Mouse (Mus musculus) forebrain, embryonic 11.5 days (tissue): ENCODE measurements around the gene Oxsm. TPM values are rescaled to one million over a fixed set of nuclear protein-coding genes. Genes with fewer than 3 reads are reported as not detected.

Experiments
- ATAC-seq: fragments of 200-750 bp; cut with Nextera tagmentation; replicated peaks from 2 replicates; pipeline ENCODE4 v1.8.0; 2017; ENCODE audit warnings: moderate TSS enrichment; ENCODE audit not compliant: low FRiP score
- DNase-seq: peaks from one replicate; pipeline ENCODE4 v3.0.0-alpha.2; 2017; ENCODE audit warnings: low spot score
- H3K27ac ChIP-seq: fragments of 300-500 bp; sonication (generic); 2 replicates; pipeline ENCODE4 v1.5.1; 2014; ENCODE audit warnings: low read depth, low read length
- H3K27me3 ChIP-seq: fragments of 300-500 bp; sonication (generic); 2 replicates; pipeline ENCODE4 v1.6.1; 2014; ENCODE audit warnings: mild to moderate bottlenecking, low read length, mixed read lengths; ENCODE audit not compliant: control insufficient read depth, insufficient read depth
- H3K36me3 ChIP-seq: fragments of 300-500 bp; sonication (generic); 2 replicates; pipeline ENCODE4 v1.6.1; 2014; ENCODE audit warnings: mild to moderate bottlenecking, low read length, moderate library complexity, mixed read lengths; ENCODE audit not compliant: control insufficient read depth, insufficient read depth
- H3K4me1 ChIP-seq: fragments of 300-500 bp; sonication (generic); replicated peaks from 2 replicates; pipeline ENCODE4 v1.6.1; 2014; ENCODE audit warnings: low read length, mixed read lengths; ENCODE audit not compliant: control insufficient read depth, insufficient read depth
- H3K4me2 ChIP-seq: fragments of 300-500 bp; sonication (generic); 2 replicates; pipeline ENCODE4 v1.6.1; 2014; ENCODE audit warnings: low read depth, mild to moderate bottlenecking, low read length, moderate library complexity, mixed read lengths; ENCODE audit not compliant: severe bottlenecking
- H3K4me3 ChIP-seq: fragments of 300-500 bp; sonication (generic); 2 replicates; pipeline ENCODE4 v1.5.1; 2014; ENCODE audit warnings: low read depth, low read length
- H3K9ac ChIP-seq: fragments of 300-500 bp; sonication (generic); 2 replicates; pipeline ENCODE4 v1.6.1; 2014; ENCODE audit warnings: low read length
- H3K9me3 ChIP-seq: fragments of 300-500 bp; sonication (generic); 2 replicates; pipeline ENCODE4 v1.6.1; 2016; ENCODE audit warnings: low read length, mixed read lengths; ENCODE audit not compliant: control insufficient read depth
- WGBS: fragments of 180-500 bp; shearing (Covaris S2); extraction: QIAGEN DNeasy Blood & Tissue Kit; methylation state at CpG from one replicate; pipeline ENCODE4 v1.1.7; 2014; 5-methylcytosine and 5-hydroxymethylcytosine counted together
- polyA plus RNA-seq: library from polyadenylated mRNA; unstranded; fragments of >200 nt; fragmentation: Nextera tagmentation; extraction: Ambion mirVana; gene quantifications from 2 replicates; pipeline ENCODE4 v1.2.1, GENCODE M21; 2014

The Oxsm gene
- polyA plus RNA-seq, 1 experiment from 2014 or later: 1.1 TPM

DNA sequence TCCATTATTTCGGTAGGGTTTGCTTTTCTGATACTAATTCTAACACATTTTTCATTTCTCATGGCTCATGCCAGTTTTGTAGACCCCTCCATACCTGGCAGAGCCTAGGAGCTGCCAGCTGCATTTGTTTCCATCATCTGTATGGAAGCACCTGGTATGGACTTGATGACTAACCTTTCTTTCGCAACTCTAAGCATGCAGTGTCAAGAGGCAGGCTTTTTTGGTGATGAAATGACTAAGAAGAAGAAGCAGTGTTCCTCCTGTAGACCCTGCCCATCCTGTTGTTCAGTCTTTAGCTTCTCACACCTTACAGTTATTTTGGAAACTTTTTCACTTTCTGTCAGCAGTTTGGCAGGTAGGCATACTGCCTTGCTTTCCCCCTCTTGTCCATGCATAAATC is 20.2 kb upstream of the Oxsm start:
- H3K27ac ChIP-seq: no peak overlapping the region
- 92% methylated on average over 2 of the region's 2 CpGs for WGBS
- H3K9me3 ChIP-seq: no peaks in the 10 kb centered on the region
- no peak overlapping the region for H3K4me2 ChIP-seq
- H3K9ac ChIP-seq: no peak overlapping the region
- H3K4me1 ChIP-seq: no peaks in the 10 kb centered on the region
- H3K36me3 ChIP-seq: no peaks in the 10 kb centered on the region
- H3K27me3 ChIP-seq: no peaks in the 10 kb centered on the region
- no peak overlapping the region for H3K4me3 ChIP-seq
- ATAC-seq: no peak
- DNase-seq: no peak

DNA sequence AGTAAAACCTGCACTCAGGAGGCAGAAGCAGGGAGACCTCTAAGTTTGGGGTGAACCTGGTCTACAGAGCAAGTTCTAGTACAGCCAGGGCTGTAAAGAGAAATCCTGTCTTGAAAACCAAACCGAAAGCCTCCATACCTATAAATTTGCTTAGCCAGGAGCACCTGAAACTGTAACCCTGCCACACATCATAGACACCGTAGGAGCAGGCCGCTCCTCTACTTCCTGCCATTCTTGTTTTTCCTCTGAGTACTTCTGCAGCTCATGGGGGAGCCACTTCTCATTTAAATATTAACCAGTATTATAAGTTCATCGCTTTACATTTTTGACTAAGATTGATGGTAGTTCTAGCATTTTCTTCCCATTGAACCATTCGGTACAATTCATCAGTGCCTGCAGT is 17.4 kb upstream of the Oxsm start:
- no peak for ATAC-seq
- no peak overlapping the region for H3K4me2 ChIP-seq

DNA sequence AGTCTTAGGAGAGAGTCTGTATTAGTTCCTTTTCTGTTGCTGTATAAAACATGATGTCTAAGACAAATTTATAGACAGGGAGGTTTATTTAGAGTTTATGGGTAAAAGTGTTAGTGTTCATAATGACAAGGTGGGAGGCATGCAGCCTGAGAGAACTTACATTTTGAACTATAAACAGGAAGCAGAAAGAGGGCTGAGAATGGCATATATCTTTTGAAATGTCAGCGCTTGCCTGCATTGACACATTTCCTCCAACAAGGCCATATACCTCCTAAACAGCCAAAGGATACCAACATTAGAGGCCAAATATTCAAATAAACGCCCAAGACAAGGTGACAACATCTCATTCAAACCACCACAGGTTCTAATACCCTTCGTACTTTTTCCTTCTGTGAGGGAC is 12.3 kb upstream of the Oxsm start:
- DNase-seq (no peak), ATAC-seq (no peak)
- H3K4me3 ChIP-seq: no peak overlapping the region

More for the DNA sequence above, 17.4 kb upstream of the Oxsm start:
- no peaks in the 10 kb centered on the region for H3K36me3 ChIP-seq
- H3K4me1 ChIP-seq: no peaks in the 10 kb centered on the region
- no peak for DNase-seq
- H3K27ac ChIP-seq: no peak overlapping the region
- 91% methylated on average over 5 of the region's 5 CpGs for WGBS
- no peak overlapping the region for H3K4me3 ChIP-seq
- H3K27me3 ChIP-seq: no peaks in the 10 kb centered on the region
- H3K9me3 ChIP-seq: no peaks in the 10 kb centered on the region
- H3K9ac ChIP-seq: no peak overlapping the region

DNA sequence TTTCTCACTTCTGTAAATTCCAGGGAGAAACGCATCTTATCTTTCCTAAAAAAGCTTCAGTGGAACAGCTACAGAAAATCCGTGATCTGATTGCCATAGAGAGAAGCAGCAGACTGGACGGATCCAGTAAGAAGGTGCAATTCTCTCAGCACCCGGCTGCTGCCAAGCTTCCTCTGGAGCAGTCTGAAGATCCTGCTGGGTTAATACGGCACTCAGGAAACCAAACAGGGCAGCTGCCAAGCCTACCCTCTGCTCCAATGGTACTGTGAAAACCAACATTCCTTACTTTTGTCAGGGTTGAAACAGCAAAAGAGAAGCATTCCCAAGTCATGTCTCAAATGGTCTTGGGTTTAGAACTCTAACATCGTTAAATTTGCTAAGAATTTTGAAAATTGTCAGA is 10.9 kb upstream of the Oxsm start:
- no peak for DNase-seq
- no peaks in the 10 kb centered on the region for H3K9me3 ChIP-seq
- H3K4me3 ChIP-seq: no peak overlapping the region
- no peak overlapping the region for H3K9ac ChIP-seq
- H3K27ac ChIP-seq: no peak overlapping the region
- H3K27me3 ChIP-seq: no peaks in the 10 kb centered on the region
- no peaks in the 10 kb centered on the region for H3K36me3 ChIP-seq
- H3K4me2 ChIP-seq: no peak overlapping the region
- 83% methylated on average over 6 of the region's 6 CpGs for WGBS
- ATAC-seq: no peak
- H3K4me1 ChIP-seq: no peaks in the 10 kb centered on the region

More for the DNA sequence above, 12.3 kb upstream of the Oxsm start:
- H3K36me3 ChIP-seq: no peaks in the 10 kb centered on the region
- WGBS: 82% methylated on average over 3 of the region's 3 CpGs
- H3K4me1 ChIP-seq: no peaks in the 10 kb centered on the region
- no peaks in the 10 kb centered on the region for H3K27me3 ChIP-seq
- H3K9ac ChIP-seq: no peak overlapping the region
- no peak overlapping the region for H3K4me2 ChIP-seq
- H3K9me3 ChIP-seq: no peaks in the 10 kb centered on the region
- H3K27ac ChIP-seq: no peak overlapping the region

GRCm38 (mm10) chr14:16256209-16256608 is 6.6 kb upstream of the Oxsm start:
- H3K4me1 ChIP-seq: no peaks in the 10 kb centered on the region
- no peak overlapping the region for H3K4me3 ChIP-seq
- no peak for ATAC-seq
- no peak overlapping the region for H3K27ac ChIP-seq
- no peaks in the 10 kb centered on the region for H3K36me3 ChIP-seq
- no peak overlapping the region for H3K9ac ChIP-seq
- H3K4me2 ChIP-seq: no peak overlapping the region
- H3K9me3 ChIP-seq: no peaks in the 10 kb centered on the region
- no peak for DNase-seq
- no peaks in the 10 kb centered on the region for H3K27me3 ChIP-seq
- WGBS: 82% methylated on average over 2 of the region's 2 CpGs

GRCm38 (mm10) chr14:16255745-16256144 is 6.1 kb upstream of the Oxsm start:
- no peaks in the 10 kb centered on the region for H3K4me1 ChIP-seq
- no peak overlapping the region for H3K27ac ChIP-seq
- no peaks in the 10 kb centered on the region for H3K27me3 ChIP-seq
- no peak overlapping the region for H3K9ac ChIP-seq
- no peak for DNase-seq
- no peaks in the 10 kb centered on the region for H3K36me3 ChIP-seq
- H3K9me3 ChIP-seq: no peaks in the 10 kb centered on the region
- ATAC-seq: no peak
- no peak overlapping the region for H3K4me3 ChIP-seq
- H3K4me2 ChIP-seq: no peak overlapping the region
- WGBS: 87% methylated on average over 3 of the region's 3 CpGs

- ATAC-seq (no peak), DNase-seq (no peak)
- Histone ChIP-seq H3K27ac (no peak overlapping the region), H3K9ac (peak overlapping the region; percentile 93), H3K4me1 (no peaks in the 10 kb centered on the region), H3K4me3 (peak overlapping the region; percentile 56), H3K4me2 (peak overlapping the region; percentile 87), H3K27me3 (no peaks in the 10 kb centered on the region), H3K36me3 (no peaks in the 10 kb centered on the region), H3K9me3 (no peaks in the 10 kb centered on the region)
- 74% methylated on average over 3 of the region's 3 CpGs for WGBS
These were observed 491 bp upstream of the Oxsm start for GRCm38 (mm10) chr14:16250099-16250498.

GRCm38 (mm10) chr14:16248603-16249157 is 928 bp downstream of the Oxsm start:
- Histone ChIP-seq H3K4me2 (peak overlapping the region; percentile 87), H3K27ac (no peak overlapping the region), H3K4me3 (peak overlapping the region; percentile 56), H3K9me3 (no peaks in the 10 kb centered on the region), H3K36me3 (no peaks in the 10 kb centered on the region), H3K4me1 (no peaks in the 10 kb centered on the region; the same call in 1 of the 2 replicates), H3K9ac (peak overlapping the region; percentile 93), H3K27me3 (no peaks in the 10 kb centered on the region)
- DNase-seq: no peak
- 17% methylated on average over 9 of the region's 9 CpGs for WGBS
- ATAC-seq: peak; percentile 34; the same call in 1 of the 2 replicates

- DNase-seq (no peak), ATAC-seq (no peak)
- Histone ChIP-seq H3K27me3 (no peaks in the 10 kb centered on the region), H3K36me3 (no peaks in the 10 kb centered on the region), H3K4me3 (no peak overlapping the region), H3K4me2 (no peak overlapping the region; the same call in 1 of the 2 replicates), H3K4me1 (peaks cover 2% of the 10 kb centered on the region; the same call in 1 of the 2 replicates), H3K27ac (no peak overlapping the region), H3K9me3 (no peaks in the 10 kb centered on the region), H3K9ac (no peak overlapping the region)
- WGBS: 81% methylated on average over 3 of the region's 3 CpGs
These were observed 1.5 kb downstream of the Oxsm start for GRCm38 (mm10) chr14:16248135-16248534.
